Comparison of ENCODE assay signal across 9 mouse cellular contexts in the genomic region with DNA sequence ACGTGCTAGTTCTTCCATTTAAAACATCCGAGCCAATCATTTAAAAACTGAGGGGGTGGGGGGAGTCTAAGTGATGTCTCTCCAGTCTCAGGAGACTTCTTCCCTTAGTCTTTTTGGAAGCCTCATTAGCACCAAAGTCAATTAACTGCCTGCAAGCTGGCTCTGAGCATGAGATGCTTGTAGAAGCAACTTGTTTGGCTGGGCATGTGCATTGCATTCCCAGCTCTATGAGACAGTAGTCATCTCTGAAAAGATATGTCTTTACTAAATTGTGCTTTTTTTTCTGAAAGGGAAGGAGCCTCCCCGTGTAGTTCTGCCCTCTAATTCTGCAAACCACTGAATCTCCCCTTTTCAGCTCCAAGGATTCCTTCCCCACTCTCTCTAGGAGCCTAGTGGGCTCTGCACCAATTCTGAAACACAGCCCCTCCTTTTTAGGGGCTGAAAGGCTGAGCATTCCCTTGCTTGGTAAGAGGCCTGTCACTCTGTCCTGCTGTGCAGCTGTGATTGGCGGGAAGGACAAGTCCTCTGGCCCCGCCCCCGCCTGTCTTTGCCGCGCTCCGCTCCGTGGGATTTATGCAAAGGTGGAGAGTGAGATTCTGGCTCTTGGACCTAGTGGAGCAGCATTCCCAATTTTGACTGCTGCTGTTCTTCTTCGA. TPM values are rescaled to one million over a fixed set of nuclear protein-coding genes. Genes with fewer than 3 reads are reported as not detected.
DNase-seq lines count a peak whose midpoint lies in the region; TF ChIP-seq lines count a peak whose summit lies in the region.
"Had no signal": no experiment of that assay in that cellular context is flagged by ENCODE, and none has a peak within 500 bp of the region (broad histone marks: within the 10 kb centered on the region; RNA-seq: fewer than 3 reads in every experiment).

A gene (plus strand): TSS at position 591 of the 656 bp plus-strand sequence.

- no peak for TF ChIP-seq POLR2A in brain, embryonic 14.5 days (IDR thresholded peaks at IDR 0.05; ENCODE audit: borderline replicate concordance, extremely low read depth, insufficient read depth, insufficient read length, poor library complexity, severe bottlenecking)

- intact Hi-C loops in left cerebral cortex, postnatal 25 days (cut with DNase I), result no loop called here

- TF ChIP-seq CTCF in brain, embryonic 14.5 days (IDR thresholded peaks at IDR 0.05; ENCODE audit: borderline replicate concordance, extremely low read depth, insufficient read depth, insufficient read length), result no peak

- peak; percentile 2 for DNase-seq in adrenal gland, postnatal 10 days
- no peak for DNase-seq in adrenal gland, adult 8-10 months
- peak; percentile 89 for DNase-seq in brain, embryonic 14.5 days (ENCODE audit: low read depth)
- peak; percentile 22 to 46 for DNase-seq in frontal cortex, postnatal 14 days (ENCODE audit: low spot score in 2 of 2)
- peak; percentile 60 to 73 for DNase-seq in left cerebral cortex, postnatal 25 days (ENCODE audit: low spot score in 2 of 2)
- peak; percentile 78 for DNase-seq in retina, postnatal 1 day
- DNase-seq in natural killer cell, adult 2 months (ENCODE audit: low spot score in 2 of 2), result no peak
- DNase-seq in lung, postnatal 4 days, result no peak

RNA-seq across cellular contexts. Expression of the gene that starts here (rescaled TPM):
- total RNA-seq in adrenal gland, postnatal 10 days (2021), result under 1 TPM in 1 of 2 experiments, not detected in 1; 0.03 TPM
- not detected for total RNA-seq in adrenal gland, adult 8-10 months (2022)
- 0.29 and 0.56 TPM in 2 replicates for polyA plus RNA-seq in brain, embryonic 14.5 days (2012; rRNA removed)
- total RNA-seq in left cerebral cortex, postnatal 25 days (2021), result 1 to 10 TPM; 8.2 to 9.6 TPM
- total RNA-seq: neutrophil, adult 5-6 weeks had no signal

Comparison
In these comparisons a context has a peak if more than half of its experiments do, and no peak if none do; other contexts are left out.
1. RNA of the gene that starts here (total RNA-seq): 8.2 to 9.6 TPM in left cerebral cortex, postnatal 25 days; 0.03 TPM in adrenal gland, postnatal 10 days and not detected in adrenal gland, adult 8-10 months; every median in the first group is over 4 times any median in the second.
2. Peak in DNase-seq in adrenal gland, postnatal 10 days; RNA of the gene not detected or under 1 TPM.
3. Peak in DNase-seq in brain, embryonic 14.5 days; RNA of the gene not detected or under 1 TPM.
4. DNase-seq: peak in frontal cortex, postnatal 14 days (2 of 2), left cerebral cortex, postnatal 25 days (2 of 2) and retina, postnatal 1 day (single experiment); none in adrenal gland, adult 8-10 months (single experiment), natural killer cell, adult 2 months (0 of 2) and lung, postnatal 4 days (0 of 2).